Mouse (Mus musculus) kidney, postnatal 36 days (tissue): ENCODE measurements around the gene Tmprss5.

ENCODE experiments used
- DNase-seq, 2 experiments: peaks; one replicate each; pipeline ENCODE4 v3.0.0; 2021 to 2022; ENCODE audit warnings: mixed read lengths in 2 of 2

The Tmprss5 gene

GRCm38 (mm10) chr9:49081107-49081506 is at the start of gene Tmprss5:
Gene Tmprss5, plus strand, starts transcription at chr9:49081260.
- no peak for DNase-seq

- no peak for DNase-seq
These were observed 46.3 kb upstream of the Tmprss5 start for GRCm38 (mm10) chr9:49034764-49035163.

GRCm38 (mm10) chr9:49050901-49051300 is 30.2 kb upstream of the Tmprss5 start:
- no peak for DNase-seq

- peak; percentile 66 to 85 for DNase-seq
These were observed 29.7 kb upstream of the Tmprss5 start for GRCm38 (mm10) chr9:49051349-49051748.

- no peak for DNase-seq
These were observed 27.0 kb upstream of the Tmprss5 start for GRCm38 (mm10) chr9:49054028-49054427.

- DNase-seq: peak; percentile 96
These were observed 25.5 kb upstream of the Tmprss5 start, which contains the start of gene Zw10 for GRCm38 (mm10) chr9:49055333-49056205. Gene Zw10, plus strand, starts transcription at chr9:49055613.

GRCm38 (mm10) chr9:49076847-49077246 is 4.2 kb upstream of the Tmprss5 start:
- no peak for DNase-seq

- DNase-seq: peak; percentile 72 to 88
These were observed 501 bp downstream of the Tmprss5 start for GRCm38 (mm10) chr9:49081561-49081960.

GRCm38 (mm10) chr9:49087317-49087716 is 6.3 kb downstream of the Tmprss5 start:
- no peak for DNase-seq

GRCm38 (mm10) chr9:49098871-49099270 is 17.8 kb downstream of the Tmprss5 start:
- peak in 1 of 2 experiments; percentile 18 for DNase-seq

- no peak for DNase-seq
These were observed 21.3 kb downstream of the Tmprss5 start for GRCm38 (mm10) chr9:49102328-49102727.

GRCm38 (mm10) chr9:49109101-49109500 is 28.0 kb downstream of the Tmprss5 start:
- no peak for DNase-seq

GRCm38 (mm10) chr9:49110476-49111220 is 29.6 kb downstream of the Tmprss5 start:
- peak; percentile 18 to 28 for DNase-seq

GRCm38 (mm10) chr9:49111296-49111695 is 30.2 kb downstream of the Tmprss5 start:
- no peak for DNase-seq

GRCm38 (mm10) chr9:49118271-49118825 is 37.3 kb downstream of the Tmprss5 start:
- no peak for DNase-seq

- no peak for DNase-seq
These were observed 38.7 kb downstream of the Tmprss5 start for GRCm38 (mm10) chr9:49119759-49120158.

- DNase-seq: no peak
These were observed 44.6 kb downstream of the Tmprss5 start for GRCm38 (mm10) chr9:49125706-49126105.

GRCm38 (mm10) chr9:49130514-49131010 is 49.5 kb downstream of the Tmprss5 start:
- DNase-seq: no peak

GRCm38 (mm10) chr9:49143841-49144240 is 62.8 kb downstream of the Tmprss5 start:
- DNase-seq: no peak

- DNase-seq: no peak
These were observed 64.7 kb downstream of the Tmprss5 start for GRCm38 (mm10) chr9:49145776-49146175.

- DNase-seq: no peak
These were observed 66.0 kb downstream of the Tmprss5 start for GRCm38 (mm10) chr9:49147031-49147430.
